Mouse (Mus musculus): ENCODE measurements around the gene Elp5. TPM values are rescaled to one million over a fixed set of nuclear protein-coding genes. Genes with fewer than 3 reads are reported as not detected.

Elp5 gene
- polyA plus RNA-seq, 1 experiment = 11.0 TPM

DNA sequence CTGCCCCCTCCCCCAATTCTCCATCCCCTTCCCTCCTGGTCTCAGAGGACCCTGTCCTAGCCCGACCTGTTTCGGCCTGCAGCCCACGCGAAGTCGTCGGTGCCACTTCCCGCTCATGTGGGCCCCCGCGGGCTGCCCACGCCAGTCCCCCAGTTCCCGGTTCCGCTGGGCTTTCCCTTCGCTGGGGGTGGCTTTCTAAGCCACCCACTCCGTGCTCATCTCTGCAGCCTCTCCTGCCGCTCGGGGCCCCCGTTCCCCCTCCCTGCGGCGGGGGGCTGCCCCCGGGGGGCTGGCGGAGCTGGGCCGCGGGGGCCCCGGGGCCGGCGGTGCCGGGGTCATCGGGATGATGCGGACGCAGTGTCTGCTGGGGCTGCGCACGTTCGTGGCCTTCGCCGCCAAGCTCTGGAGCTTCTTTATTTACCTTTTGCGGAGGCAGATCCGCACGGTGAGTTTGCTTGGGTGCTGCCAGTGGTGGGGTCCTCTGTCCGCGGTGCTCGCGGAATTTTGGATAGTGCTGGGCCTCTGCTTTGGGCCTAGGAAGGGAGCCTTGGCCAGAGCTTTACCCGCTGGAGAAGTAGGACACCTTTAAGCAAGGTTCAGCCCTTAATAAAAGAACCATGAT is 1.1 kb downstream of the Elp5 start, which contains the start of gene Ctdnep1:
Gene Ctdnep1 (plus strand): TSS at position 16 of the 622 bp plus-strand sequence.
- Histone ChIP-seq H3K4me1 (peaks cover 44% of the 10 kb centered on the region), H3K9me3 (no peaks in the 10 kb centered on the region), H3K4me3 (replicated peaks) (peak within 1 kb of the TSS; percentile 95), H3K27me3 (replicated peaks) (no peaks in the 10 kb centered on the region), H3K36me3 (replicated peaks; ENCODE audit: low read length) (peaks cover 57% of the 10 kb centered on the region)
- TF ChIP-seq GATA1 (IDR thresholded peaks at IDR 0.05; ENCODE audit: borderline replicate concordance, low read length) (no peak), FLI1 (IDR thresholded peaks at IDR 0.05; ENCODE audit: low read length) (no peak)

- Histone ChIP-seq H3K36me3 (replicated peaks; ENCODE audit: low read length) (peaks cover 59% of the 10 kb centered on the region), H3K9me3 (no peaks in the 10 kb centered on the region), H3K27me3 (replicated peaks) (no peaks in the 10 kb centered on the region), H3K4me3 (replicated peaks) (peak overlapping the region; percentile 95), H3K4me1 (peaks cover 44% of the 10 kb centered on the region)
- TF ChIP-seq GATA1 (IDR thresholded peaks at IDR 0.05; ENCODE audit: borderline replicate concordance, low read length) = no peak
- peak; percentile 90; the same call in 1 of the 2 replicates for TF ChIP-seq FLI1 (IDR thresholded peaks at IDR 0.05; ENCODE audit: low read length)
These were observed 1.8 kb downstream of the Elp5 start for GRCm38 (mm10) chr11:69980196-69981140.

GRCm38 (mm10) chr11:69979827-69980195 is 2.5 kb downstream of the Elp5 start:
- H3K4me3 ChIP-seq (replicated peaks) = peak overlapping the region; percentile 95
- TF ChIP-seq GATA1 (IDR thresholded peaks at IDR 0.05; ENCODE audit: borderline replicate concordance, low read length) (no peak), FLI1 (IDR thresholded peaks at IDR 0.05; ENCODE audit: low read length) (no peak)
- peaks cover 59% of the 10 kb centered on the region for H3K36me3 ChIP-seq (replicated peaks; ENCODE audit: low read length)
- no peaks in the 10 kb centered on the region for H3K9me3 ChIP-seq
- peaks cover 40% of the 10 kb centered on the region for H3K4me1 ChIP-seq
- no peaks in the 10 kb centered on the region for H3K27me3 ChIP-seq (replicated peaks)

- H3K9me3 ChIP-seq = no peaks in the 10 kb centered on the region
- peaks cover 75% of the 10 kb centered on the region for H3K36me3 ChIP-seq (replicated peaks; ENCODE audit: low read length)
- H3K4me3 ChIP-seq (replicated peaks) = no peak overlapping the region
- TF ChIP-seq FLI1 (IDR thresholded peaks at IDR 0.05; ENCODE audit: low read length) (no peak), GATA1 (IDR thresholded peaks at IDR 0.05; ENCODE audit: borderline replicate concordance, low read length) (no peak)
- peaks cover 17% of the 10 kb centered on the region for H3K4me1 ChIP-seq
- H3K27me3 ChIP-seq (replicated peaks) = no peaks in the 10 kb centered on the region
These were observed 6.0 kb downstream of the Elp5 start for GRCm38 (mm10) chr11:69976271-69976670.

DNA sequence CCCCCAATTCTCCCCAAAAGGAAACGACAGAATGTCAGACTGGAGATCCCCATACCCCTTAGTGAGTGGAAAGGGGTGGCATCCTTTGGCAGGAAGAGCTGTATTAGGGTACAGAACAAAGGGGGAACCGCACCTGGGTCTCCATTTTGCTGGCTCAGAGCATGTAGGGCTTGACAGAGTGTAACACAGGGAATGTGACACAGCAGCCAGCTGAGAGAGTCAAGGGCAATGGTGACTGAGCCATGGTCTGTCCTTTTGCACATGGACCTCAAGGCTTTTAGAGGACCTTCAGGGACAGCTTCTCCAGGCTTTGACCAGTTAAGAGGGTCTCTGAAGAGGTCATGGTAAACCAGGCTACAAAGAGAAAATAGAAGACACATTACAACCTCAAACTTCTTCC is 7.4 kb downstream of the Elp5 start:
- Histone ChIP-seq H3K4me1 (peaks cover 17% of the 10 kb centered on the region), H3K9me3 (no peaks in the 10 kb centered on the region), H3K4me3 (replicated peaks) (no peak overlapping the region), H3K36me3 (replicated peaks; ENCODE audit: low read length) (peaks cover 86% of the 10 kb centered on the region), H3K27me3 (replicated peaks) (no peaks in the 10 kb centered on the region)
- no peak for TF ChIP-seq GATA1 (IDR thresholded peaks at IDR 0.05; ENCODE audit: borderline replicate concordance, low read length)
- TF ChIP-seq FLI1 (IDR thresholded peaks at IDR 0.05; ENCODE audit: low read length) = no peak

- peaks cover 16% of the 10 kb centered on the region for H3K27me3 ChIP-seq (replicated peaks)
- H3K9me3 ChIP-seq = no peaks in the 10 kb centered on the region
- peaks cover 17% of the 10 kb centered on the region for H3K4me1 ChIP-seq
- H3K4me3 ChIP-seq (replicated peaks) = no peak overlapping the region
- peaks cover 81% of the 10 kb centered on the region for H3K36me3 ChIP-seq (replicated peaks; ENCODE audit: low read length)
- TF ChIP-seq GATA1 (IDR thresholded peaks at IDR 0.05; ENCODE audit: borderline replicate concordance, low read length) (no peak), FLI1 (IDR thresholded peaks at IDR 0.05; ENCODE audit: low read length) (no peak)
These were observed 11.5 kb downstream of the Elp5 start for GRCm38 (mm10) chr11:69970775-69971174.

- Histone ChIP-seq H3K36me3 (replicated peaks; ENCODE audit: low read length) (peaks cover 76% of the 10 kb centered on the region), H3K4me3 (replicated peaks) (no peak overlapping the region), H3K9me3 (no peaks in the 10 kb centered on the region), H3K27me3 (replicated peaks) (peaks cover 21% of the 10 kb centered on the region), H3K4me1 (peaks cover 22% of the 10 kb centered on the region)
- no peak for TF ChIP-seq FLI1 (IDR thresholded peaks at IDR 0.05; ENCODE audit: low read length)
- TF ChIP-seq GATA1 (IDR thresholded peaks at IDR 0.05; ENCODE audit: borderline replicate concordance, low read length) = no peak
These were observed 12.1 kb downstream of the Elp5 start for GRCm38 (mm10) chr11:69970222-69970621.

GRCm38 (mm10) chr11:69968793-69969192 is 13.5 kb downstream of the Elp5 start:
- H3K27me3 ChIP-seq (replicated peaks) = peaks cover 34% of the 10 kb centered on the region
- H3K4me1 ChIP-seq = peaks cover 32% of the 10 kb centered on the region
- H3K9me3 ChIP-seq = no peaks in the 10 kb centered on the region
- TF ChIP-seq FLI1 (IDR thresholded peaks at IDR 0.05; ENCODE audit: low read length) = no peak
- no peak for TF ChIP-seq GATA1 (IDR thresholded peaks at IDR 0.05; ENCODE audit: borderline replicate concordance, low read length)
- peaks cover 61% of the 10 kb centered on the region for H3K36me3 ChIP-seq (replicated peaks; ENCODE audit: low read length)
- H3K4me3 ChIP-seq (replicated peaks) = no peak overlapping the region

GRCm38 (mm10) chr11:69966860-69967517 is 15.3 kb downstream of the Elp5 start:
- Histone ChIP-seq H3K36me3 (replicated peaks; ENCODE audit: low read length) (peaks cover 43% of the 10 kb centered on the region), H3K4me3 (replicated peaks) (peak overlapping the region; percentile 88), H3K4me1 (peaks cover 28% of the 10 kb centered on the region), H3K27me3 (replicated peaks) (peaks cover 48% of the 10 kb centered on the region), H3K9me3 (no peaks in the 10 kb centered on the region)
- TF ChIP-seq FLI1 (IDR thresholded peaks at IDR 0.05; ENCODE audit: low read length) (no peak), GATA1 (IDR thresholded peaks at IDR 0.05; ENCODE audit: borderline replicate concordance, low read length) (no peak)
